Mouse (Mus musculus): ENCODE data around the gene Hcn1.

Hcn1 gene

DNA sequence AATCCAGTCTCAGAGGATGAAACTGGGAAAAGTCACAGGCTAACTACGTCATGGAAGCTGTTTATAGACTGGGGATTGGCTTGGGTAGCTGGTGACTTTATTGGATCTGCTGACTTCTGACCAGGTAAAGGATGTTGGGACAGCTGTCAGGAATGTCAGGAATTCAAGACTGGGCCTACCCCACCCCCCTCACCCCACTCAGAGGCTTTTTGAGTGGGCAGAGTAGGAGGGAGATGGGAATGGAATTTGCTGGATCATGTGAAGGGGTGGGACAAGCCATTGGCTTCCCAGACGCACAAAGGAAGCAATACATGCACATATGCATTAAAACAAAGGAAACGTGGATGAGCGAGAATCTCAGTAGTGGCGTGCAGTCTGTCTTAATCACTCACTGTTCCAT is 433.5 kb downstream of the Hcn1 start:
- no peak for DNase-seq
